Mouse (Mus musculus) bone marrow macrophage, adult 2 months (primary cell): ENCODE results near the gene Angpt4. TPM values are rescaled to one million over a fixed set of nuclear protein-coding genes. Genes with fewer than 3 reads are reported as not detected.

Experiments
- H3K27ac ChIP-seq: 2 replicates; pipeline ENCODE4 v1.5.1; 2012; ENCODE audit warnings: low read depth, low read length; ENCODE audit not compliant: insufficient read depth
- H3K4me1 ChIP-seq: 2 replicates; pipeline ENCODE4 v1.6.1; 2012; ENCODE audit warnings: low read length; ENCODE audit not compliant: control insufficient read depth, insufficient read depth
- H3K4me3 ChIP-seq: 2 replicates; pipeline ENCODE4 v1.5.1; 2012; ENCODE audit warnings: mild to moderate bottlenecking, low read length, moderate library complexity; ENCODE audit not compliant: insufficient read depth
- CTCF ChIP-seq: IDR thresholded peaks from 2 replicates; pipeline ENCODE4 v1.5.1; 2012; ENCODE audit warnings: low read depth, mild to moderate bottlenecking, low read length, moderate library complexity
- POLR2A ChIP-seq: IDR thresholded peaks from 2 replicates; pipeline ENCODE4 v1.6.1; 2012; ENCODE audit warnings: mild to moderate bottlenecking, low read depth, low read length, borderline replicate concordance
- polyA plus RNA-seq: library from polyadenylated mRNA; stranded (reverse); fragments of >200 nt; gene quantifications from 2 replicates; pipeline ENCODE4 v1.2.4, GENCODE M21; 2012; ENCODE audit not compliant: missing spikeins, insufficient read depth, insufficient read length

The Angpt4 gene
- polyA plus RNA-seq, 1 experiment: not detected

DNA sequence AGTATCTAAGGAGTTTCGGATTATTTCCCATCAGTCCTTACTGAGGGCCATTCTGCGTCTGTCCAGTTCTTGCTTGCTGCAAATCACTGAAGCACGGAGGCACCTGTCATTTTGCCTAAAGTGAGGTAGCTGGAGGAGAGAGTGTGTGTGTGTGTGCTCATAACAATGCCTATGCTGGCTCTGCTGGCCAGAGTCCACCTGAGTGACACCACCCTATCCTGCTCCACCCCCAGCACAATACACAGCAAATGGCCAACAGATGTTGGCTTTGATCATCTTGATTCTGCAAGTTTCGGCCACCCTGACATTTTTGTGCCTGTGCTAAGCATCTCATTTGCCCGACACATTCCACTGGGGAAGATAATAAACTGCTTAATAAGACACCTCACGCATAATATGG is 67.5 kb downstream of the Angpt4 start:
- no peak for TF ChIP-seq POLR2A
- TF ChIP-seq CTCF: no peak
- Histone ChIP-seq H3K27ac (no peak overlapping the region), H3K4me3 (no peak overlapping the region), H3K4me1 (peaks cover 34% of the 10 kb centered on the region)

DNA sequence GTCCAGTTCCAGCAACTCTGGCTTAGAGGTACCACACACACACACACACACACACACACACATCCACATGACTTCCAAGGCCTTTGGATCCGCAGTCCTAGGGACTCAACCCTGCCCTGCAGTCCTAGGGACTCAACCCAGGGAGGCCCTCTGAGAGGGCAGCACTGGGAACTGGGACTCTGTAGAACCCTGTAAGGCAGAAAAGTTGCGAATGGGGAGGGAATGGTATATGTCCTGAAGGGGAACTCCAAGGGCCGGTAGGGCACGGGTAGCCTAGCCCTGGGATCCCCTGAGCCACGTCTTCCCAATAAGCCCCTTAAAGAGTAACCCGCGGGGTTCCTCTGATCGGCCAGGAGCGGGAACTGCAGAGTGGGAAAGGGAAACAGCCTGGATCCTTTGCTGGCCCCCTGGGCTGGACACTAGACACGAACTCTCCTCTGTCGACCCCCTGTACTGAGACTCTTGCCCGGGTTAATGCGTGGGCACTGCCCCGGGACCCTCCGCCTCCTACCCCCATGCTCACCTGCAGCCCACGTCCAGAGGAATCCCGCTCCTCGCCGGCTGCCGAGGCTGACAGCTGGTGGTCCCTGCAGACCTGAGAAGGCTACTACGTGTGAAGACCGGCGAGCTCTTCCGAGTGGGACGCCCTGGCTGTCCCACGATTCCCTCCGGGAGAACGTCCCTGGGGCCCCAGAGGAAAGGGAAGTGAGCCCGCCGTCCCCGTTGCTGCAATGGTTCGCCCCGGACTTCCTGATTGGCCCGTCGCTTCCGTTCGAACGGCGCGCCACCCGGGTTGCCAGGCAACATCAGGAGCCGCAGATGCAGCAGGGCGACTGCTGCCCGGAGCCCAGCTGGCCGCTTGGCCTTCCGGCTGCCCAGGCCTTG is 68.7 kb downstream of the Angpt4 start, which contains the start of gene Fam110a:
Gene Fam110a (minus strand): TSS at position 750 of the 885 bp plus-strand sequence.
- TF ChIP-seq CTCF: no peak
- no peak; the same call in 1 of the 2 replicates for TF ChIP-seq POLR2A
- Histone ChIP-seq H3K27ac (peak within 1 kb of the TSS; percentile 37), H3K4me1 (peaks cover 25% of the 10 kb centered on the region), H3K4me3 (peak within 1 kb of the TSS; percentile 74)

DNA sequence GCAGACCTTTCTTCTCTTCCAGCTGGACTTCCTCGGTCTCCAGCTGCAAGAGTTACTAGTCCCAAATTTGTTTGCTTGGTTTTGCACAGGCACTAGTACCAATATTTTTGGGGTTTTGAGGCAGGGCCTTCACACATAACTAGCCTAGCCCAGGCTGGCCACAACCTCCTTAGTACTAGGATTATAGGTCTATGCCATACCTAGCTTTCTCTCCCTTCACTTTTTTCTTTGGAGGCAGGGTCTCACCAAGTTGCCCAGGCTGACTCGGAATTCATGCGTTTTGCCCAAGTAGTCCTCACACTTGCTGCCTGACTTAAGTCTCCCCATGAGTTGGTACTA is 69.3 kb downstream of the Angpt4 start:
- Histone ChIP-seq H3K4me3 (peak overlapping the region; percentile 12; the same call in 1 of the 2 replicates), H3K4me1 (peaks cover 24% of the 10 kb centered on the region), H3K27ac (peak overlapping the region; percentile 37)
- TF ChIP-seq POLR2A: no peak
- TF ChIP-seq CTCF: no peak

DNA sequence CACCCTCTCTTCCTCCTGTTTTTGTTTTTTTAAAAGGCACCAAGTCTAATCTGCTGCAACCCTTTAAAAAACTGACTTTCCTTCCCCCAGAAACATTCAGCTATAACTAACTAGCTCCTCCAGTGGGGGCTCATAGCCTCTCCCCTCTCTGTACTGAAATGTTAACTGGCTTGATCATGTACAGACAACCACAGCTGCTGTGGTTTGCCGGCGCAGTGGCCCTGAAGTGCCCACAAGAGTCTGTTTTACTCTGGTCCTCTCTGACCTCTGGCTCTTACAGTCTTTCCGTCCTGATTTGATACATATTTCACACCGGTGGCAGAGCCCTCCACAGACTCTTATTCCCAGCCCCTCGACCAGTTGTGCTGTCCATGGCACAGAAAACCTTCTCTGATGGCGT is 70.3 kb downstream of the Angpt4 start:
- Histone ChIP-seq H3K27ac (no peak overlapping the region), H3K4me1 (peaks cover 24% of the 10 kb centered on the region), H3K4me3 (no peak overlapping the region)
- TF ChIP-seq CTCF: no peak
- no peak for TF ChIP-seq POLR2A

DNA sequence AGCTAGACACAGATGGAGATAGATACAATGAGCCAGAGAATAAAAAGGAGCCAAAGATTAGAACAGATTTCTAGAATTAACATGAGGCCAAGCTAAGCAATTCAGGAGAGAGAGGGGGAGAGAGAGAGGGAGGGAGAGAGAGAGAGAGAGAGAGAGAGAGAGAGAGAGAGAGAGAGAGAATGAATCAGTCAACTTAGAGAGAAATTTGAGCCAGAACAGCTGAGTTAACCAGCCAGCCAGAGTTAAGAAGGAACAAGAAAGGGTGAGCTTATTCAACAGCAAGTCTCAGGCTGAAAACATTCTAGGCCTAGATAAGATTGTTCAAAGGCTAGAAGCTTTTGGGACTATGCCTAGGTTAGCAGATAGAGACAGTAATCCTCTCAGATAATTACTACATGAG is 71.5 kb downstream of the Angpt4 start:
- TF ChIP-seq CTCF (no peak), POLR2A (no peak)

DNA sequence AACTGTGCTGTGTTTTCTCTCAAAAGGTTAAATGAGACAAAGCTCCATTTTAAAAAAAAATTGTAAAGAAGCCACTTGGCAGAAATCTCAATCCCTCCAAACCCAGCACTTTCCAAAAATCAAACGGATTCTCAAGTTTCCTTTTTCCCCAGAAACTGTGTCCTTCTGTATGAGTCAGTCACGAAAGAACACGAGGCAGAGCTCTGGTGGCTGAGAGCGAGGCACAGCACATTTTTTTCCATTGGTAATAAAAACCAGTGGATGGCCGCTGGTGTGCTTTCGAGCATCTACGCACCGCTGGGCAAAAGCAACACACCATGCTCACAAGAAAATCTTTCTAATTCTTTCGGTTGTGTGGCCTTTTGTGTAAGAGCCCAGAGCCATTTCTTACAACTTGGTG is 73.0 kb downstream of the Angpt4 start:
- TF ChIP-seq CTCF: no peak
- no peak for TF ChIP-seq POLR2A
- H3K4me1 ChIP-seq: peaks cover 9% of the 10 kb centered on the region
- H3K4me3 ChIP-seq: no peak overlapping the region
- H3K27ac ChIP-seq: no peak overlapping the region

More for the DNA sequence above, 71.5 kb downstream of the Angpt4 start:
- H3K27ac ChIP-seq: no peak overlapping the region
- peaks cover 24% of the 10 kb centered on the region for H3K4me1 ChIP-seq
- no peak overlapping the region for H3K4me3 ChIP-seq

DNA sequence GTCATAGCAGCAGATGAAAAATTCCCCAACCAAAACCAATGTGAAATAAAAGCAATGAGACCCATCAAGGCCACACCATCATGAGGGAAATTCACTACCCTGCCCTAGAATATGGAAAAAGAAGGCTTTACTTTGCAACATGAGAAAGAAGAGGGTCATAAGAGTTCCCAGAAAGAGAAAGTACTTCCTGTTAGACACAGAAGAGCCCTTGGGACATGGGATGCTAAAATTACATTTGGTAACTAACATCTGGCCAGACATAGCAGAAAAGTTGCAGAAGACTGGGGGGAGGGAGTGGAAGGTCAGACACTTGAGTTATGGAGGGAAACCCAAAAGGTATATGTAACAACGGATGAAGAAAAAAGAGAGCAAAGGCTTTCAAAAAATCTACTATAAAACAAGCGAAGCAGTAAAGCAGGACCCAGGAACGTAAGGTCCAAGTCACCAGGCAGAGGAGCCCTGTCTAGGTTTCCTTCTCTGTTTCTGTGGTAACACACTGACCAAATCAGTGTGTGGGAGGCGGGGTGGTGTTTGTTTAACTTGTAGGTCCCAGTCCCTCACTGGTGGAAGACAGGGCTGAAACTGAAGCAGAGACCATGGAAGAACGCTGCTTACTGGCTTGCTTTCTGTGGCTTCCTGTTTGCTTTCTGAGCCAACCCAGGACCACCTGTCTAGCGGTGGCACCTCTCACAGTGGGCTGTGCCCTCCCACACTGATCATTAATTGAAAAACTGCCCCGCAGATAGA is 74.6 kb downstream of the Angpt4 start:
- Histone ChIP-seq H3K4me1 (peaks cover 2% of the 10 kb centered on the region), H3K27ac (no peak overlapping the region), H3K4me3 (no peak overlapping the region)
- no peak for TF ChIP-seq CTCF
- no peak for TF ChIP-seq POLR2A

DNA sequence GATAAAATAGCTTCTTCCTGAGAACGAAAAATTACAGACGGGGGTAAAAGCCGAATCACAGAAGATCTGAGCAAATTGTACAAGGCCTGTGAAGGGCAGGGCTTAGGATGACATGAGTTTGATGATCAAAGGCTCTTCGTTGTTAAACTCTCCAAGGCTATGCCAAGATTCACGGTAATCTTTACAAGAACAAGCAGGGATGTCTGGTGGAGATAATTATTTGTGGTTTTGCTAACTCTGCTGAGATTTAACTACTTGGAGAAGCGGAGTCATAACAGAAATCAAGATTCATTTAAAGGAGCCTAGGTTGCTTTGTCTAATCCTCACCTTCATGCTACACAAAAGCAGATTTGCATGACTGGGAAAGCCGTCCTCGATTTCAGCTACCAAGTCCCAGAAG is 75.9 kb downstream of the Angpt4 start:
- TF ChIP-seq CTCF: no peak
- no peak for TF ChIP-seq POLR2A
- H3K27ac ChIP-seq: no peak overlapping the region

DNA sequence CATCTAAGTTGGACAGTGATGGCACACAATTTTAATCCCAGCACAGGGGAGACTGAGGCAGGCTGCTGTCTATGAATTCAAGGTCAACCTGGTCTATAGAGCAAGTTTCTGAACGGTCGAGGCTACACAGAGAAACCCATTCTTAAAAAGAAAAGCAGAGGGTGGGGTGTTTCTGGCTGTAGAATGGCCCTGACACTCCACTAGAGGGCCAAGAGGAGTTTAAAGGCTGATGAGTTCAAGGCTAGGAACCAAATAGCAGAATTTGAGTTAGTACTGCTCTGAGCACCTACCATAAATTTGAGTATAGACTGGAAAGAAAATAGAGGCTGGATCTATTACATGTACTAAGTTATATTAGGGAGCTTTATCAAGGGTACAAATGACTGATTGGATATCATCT is 78.0 kb downstream of the Angpt4 start:
- Histone ChIP-seq H3K4me1 (peaks cover 3% of the 10 kb centered on the region), H3K4me3 (no peak overlapping the region), H3K27ac (no peak overlapping the region)
- TF ChIP-seq CTCF (no peak), POLR2A (no peak)

More for the DNA sequence above, 75.9 kb downstream of the Angpt4 start:
- H3K4me3 ChIP-seq: no peak overlapping the region
- H3K4me1 ChIP-seq: no peaks in the 10 kb centered on the region

DNA sequence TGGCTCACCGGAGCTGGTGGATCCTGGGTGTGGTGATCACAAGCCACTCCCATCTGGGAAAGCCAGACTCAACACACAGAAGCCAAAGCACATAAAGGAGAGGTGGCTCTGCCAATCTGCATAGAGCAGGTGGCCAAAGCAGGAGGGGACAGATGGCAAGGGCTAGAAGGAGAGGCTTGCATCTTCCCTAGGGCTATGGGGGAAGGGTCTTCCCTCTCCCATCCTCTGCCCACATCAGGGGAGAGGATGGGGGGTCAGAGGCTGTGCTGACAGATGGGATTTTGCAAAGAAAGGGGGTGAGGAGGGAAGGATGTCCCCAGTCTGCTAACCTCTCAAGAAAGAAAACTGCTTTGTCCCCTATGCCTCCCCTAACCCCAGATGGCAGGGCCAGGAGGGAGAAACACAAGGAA is 80.0 kb downstream of the Angpt4 start:
- Histone ChIP-seq H3K4me3 (no peak overlapping the region), H3K27ac (no peak overlapping the region), H3K4me1 (peaks cover 11% of the 10 kb centered on the region)
- TF ChIP-seq CTCF (no peak), POLR2A (no peak)
